Mouse (Mus musculus) heart, postnatal 0 days (tissue): Measurements from ENCODE around the gene Rpgrip1. TPM values are rescaled to one million over a fixed set of nuclear protein-coding genes. Genes with fewer than 3 reads are reported as not detected.

Experiments used
- ATAC-seq: fragments of 200-750 bp; cut with Nextera tagmentation; 2 replicates; pipeline ENCODE4 v1.8.0; 2017; ENCODE audit warnings: low read depth, moderate number of reproducible peaks, moderate library complexity; ENCODE audit not compliant: insufficient read depth
- DNase-seq: peaks from one replicate; pipeline ENCODE4 v3.0.0-alpha.2; 2016; ENCODE audit warnings: low spot score
- H3K27ac ChIP-seq: fragments of 300-500 bp; sonication (generic); 2 replicates; pipeline ENCODE4 v1.5.1; 2014; ENCODE audit warnings: low read depth, mild to moderate bottlenecking
- H3K27me3 ChIP-seq: fragments of 300-500 bp; sonication (generic); 2 replicates; pipeline ENCODE4 v1.6.1; 2014; ENCODE audit warnings: low read length, mixed read lengths; ENCODE audit not compliant: control insufficient read depth, insufficient read depth
- H3K36me3 ChIP-seq: fragments of 300-500 bp; sonication (generic); replicated peaks from 2 replicates; pipeline ENCODE4 v1.6.1; 2014; ENCODE audit warnings: low read length, mixed read lengths; ENCODE audit not compliant: control insufficient read depth, insufficient read depth
- H3K4me1 ChIP-seq: fragments of 300-500 bp; sonication (generic); 2 replicates; pipeline ENCODE4 v1.6.1; 2014; ENCODE audit warnings: antibody characterized with exemption; ENCODE audit not compliant: control insufficient read depth, insufficient read depth
- H3K4me2 ChIP-seq: fragments of 300-500 bp; sonication (generic); 2 replicates; pipeline ENCODE4 v1.6.1; 2014; ENCODE audit warnings: low read depth, mild to moderate bottlenecking, low read length, moderate library complexity
- H3K4me3 ChIP-seq: fragments of 300-500 bp; sonication (generic); 2 replicates; pipeline ENCODE4 v1.5.1; 2014; ENCODE audit warnings: low read depth, low read length
- H3K9ac ChIP-seq: fragments of 300-500 bp; sonication (generic); replicated peaks from 2 replicates; pipeline ENCODE4 v1.6.1; 2014; ENCODE audit warnings: low read depth, low read length, mixed read lengths
- H3K9me3 ChIP-seq: fragments of 300-500 bp; sonication (generic); replicated peaks from 2 replicates; pipeline ENCODE4 v1.6.1; 2016; ENCODE audit warnings: low read length; ENCODE audit not compliant: control insufficient read depth
- CTCF ChIP-seq: IDR thresholded peaks from 2 replicates; pipeline ENCODE4 v1.5.1; 2016; ENCODE audit warnings: antibody characterized with exemption, control low read depth, low read depth
- EP300 ChIP-seq: IDR thresholded peaks from 2 replicates; pipeline ENCODE4 v1.6.1; 2016; ENCODE audit warnings: antibody characterized with exemption, low read depth
- WGBS: fragments of 180-500 bp; shearing (Covaris S2); extraction: QIAGEN DNeasy Blood & Tissue Kit; methylation state at CpG from one replicate; pipeline ENCODE4 v1.1.7; 2014; 5-methylcytosine and 5-hydroxymethylcytosine counted together
- polyA plus RNA-seq: library from polyadenylated mRNA; unstranded; fragments of >200 nt; fragmentation: Nextera tagmentation; extraction: Ambion mirVana; gene quantifications from 2 replicates; pipeline ENCODE4 v1.2.1, GENCODE M21; 2015
- total RNA-seq: library from RNA; depleted of rRNA; stranded (reverse); fragments of >200 nt; gene quantifications from 2 replicates; pipeline ENCODE4 v1.2.3, GENCODE M21; 2014; ENCODE audit warnings: low replicate concordance; rRNA removed

Gene Rpgrip1
- total and polyA plus RNA-seq, 2 experiments from 2014 or later, result 0.08 to 23.5 TPM

DNA sequence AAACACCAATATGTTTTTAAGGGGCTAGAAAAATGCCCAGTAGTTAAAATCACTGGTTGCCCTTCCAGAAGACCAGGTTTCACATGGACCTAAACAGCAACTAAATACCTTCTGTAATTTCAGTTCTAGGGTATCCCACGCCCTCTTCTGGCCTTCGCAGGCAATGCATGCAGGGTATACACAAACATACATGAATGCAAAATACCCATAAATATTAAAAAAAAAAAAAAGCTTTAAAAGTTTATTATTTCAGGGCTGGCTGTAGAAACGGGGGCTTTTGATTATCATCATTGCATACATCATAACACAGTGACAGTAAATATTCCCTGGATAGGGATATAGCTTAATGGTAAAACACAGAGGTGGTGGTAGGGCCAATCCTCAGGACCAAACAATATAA lies 85.2 kb downstream of the Rpgrip1 start:
- 16% methylated on average over 3 of the region's 3 CpGs for WGBS
- H3K9ac ChIP-seq, result no peak overlapping the region

DNA sequence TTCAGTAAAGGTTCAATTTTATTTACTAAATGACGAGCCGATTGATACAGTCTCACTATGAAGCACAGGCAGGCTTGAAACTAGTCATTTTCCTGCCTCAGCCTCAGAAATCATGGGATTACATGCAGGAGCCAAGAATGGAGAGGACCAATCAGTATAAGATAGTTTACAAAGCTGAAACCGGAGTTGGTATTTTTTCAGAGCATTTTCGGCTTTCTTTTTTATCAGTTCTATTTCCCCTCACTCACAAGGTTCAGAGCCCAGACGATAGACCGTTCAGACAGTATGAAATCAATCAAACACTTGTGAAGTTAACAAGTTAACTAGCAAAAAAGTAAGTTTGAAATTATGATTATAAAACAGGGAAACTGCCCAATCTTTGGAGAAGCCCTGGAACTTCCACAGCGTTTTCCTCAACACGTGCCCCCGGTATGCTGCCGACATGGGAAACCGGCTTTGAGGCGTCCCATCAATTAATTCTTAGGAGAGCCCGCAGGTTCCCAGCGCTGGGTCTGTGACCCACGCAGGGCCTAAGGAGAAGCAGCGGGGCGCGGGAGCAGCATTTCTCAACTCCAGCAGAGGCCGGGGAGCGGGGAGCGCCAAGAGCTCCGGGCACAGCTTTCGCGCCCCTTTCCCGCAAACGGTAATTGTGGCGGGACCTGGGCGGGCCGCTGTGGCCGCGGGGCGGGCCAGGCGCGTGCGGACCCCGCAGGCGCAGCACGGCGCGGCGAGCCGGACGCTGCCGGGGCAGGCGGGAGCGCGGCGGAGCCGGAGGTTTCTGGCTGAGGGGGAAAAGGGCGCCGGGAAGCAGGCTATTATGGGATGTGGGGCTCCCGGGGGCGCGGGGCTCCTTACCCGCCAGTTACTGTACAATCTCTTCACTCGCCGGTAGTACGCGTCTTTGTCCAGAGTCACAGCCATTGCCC lies 86.0 kb downstream of the Rpgrip1 start:
- peak; percentile 6 for DNase-seq
- H3K4me1 ChIP-seq, result peaks cover 11% of the 10 kb centered on the region; the same call in 1 of the 2 replicates
- H3K27me3 ChIP-seq, result no peaks in the 10 kb centered on the region
- H3K9me3 ChIP-seq, result no peaks in the 10 kb centered on the region
- peak; percentile 21 for ATAC-seq
- H3K4me3 ChIP-seq, result peak overlapping the region; percentile 96
- TF ChIP-seq EP300, result no peak
- no peak for TF ChIP-seq CTCF
- H3K27ac ChIP-seq, result peak overlapping the region; percentile 96
- WGBS, result 1% methylated on average over 50 of the region's 59 CpGs
- peak overlapping the region; percentile 95 for H3K9ac ChIP-seq
- peak overlapping the region; percentile 94 for H3K4me2 ChIP-seq
- peaks cover 27% of the 10 kb centered on the region for H3K36me3 ChIP-seq

More for the DNA sequence above, 85.2 kb downstream of the Rpgrip1 start:
- Histone ChIP-seq H3K4me2 (peak overlapping the region; percentile 94), H3K27ac (no peak overlapping the region), H3K27me3 (no peaks in the 10 kb centered on the region), H3K4me3 (peak overlapping the region; percentile 96), H3K36me3 (peaks cover 27% of the 10 kb centered on the region), H3K9me3 (no peaks in the 10 kb centered on the region), H3K4me1 (peaks cover 11% of the 10 kb centered on the region; the same call in 1 of the 2 replicates)
- peak; percentile 11 for DNase-seq
- TF ChIP-seq CTCF (peak; percentile 54), EP300 (no peak)
- no peak for ATAC-seq

DNA sequence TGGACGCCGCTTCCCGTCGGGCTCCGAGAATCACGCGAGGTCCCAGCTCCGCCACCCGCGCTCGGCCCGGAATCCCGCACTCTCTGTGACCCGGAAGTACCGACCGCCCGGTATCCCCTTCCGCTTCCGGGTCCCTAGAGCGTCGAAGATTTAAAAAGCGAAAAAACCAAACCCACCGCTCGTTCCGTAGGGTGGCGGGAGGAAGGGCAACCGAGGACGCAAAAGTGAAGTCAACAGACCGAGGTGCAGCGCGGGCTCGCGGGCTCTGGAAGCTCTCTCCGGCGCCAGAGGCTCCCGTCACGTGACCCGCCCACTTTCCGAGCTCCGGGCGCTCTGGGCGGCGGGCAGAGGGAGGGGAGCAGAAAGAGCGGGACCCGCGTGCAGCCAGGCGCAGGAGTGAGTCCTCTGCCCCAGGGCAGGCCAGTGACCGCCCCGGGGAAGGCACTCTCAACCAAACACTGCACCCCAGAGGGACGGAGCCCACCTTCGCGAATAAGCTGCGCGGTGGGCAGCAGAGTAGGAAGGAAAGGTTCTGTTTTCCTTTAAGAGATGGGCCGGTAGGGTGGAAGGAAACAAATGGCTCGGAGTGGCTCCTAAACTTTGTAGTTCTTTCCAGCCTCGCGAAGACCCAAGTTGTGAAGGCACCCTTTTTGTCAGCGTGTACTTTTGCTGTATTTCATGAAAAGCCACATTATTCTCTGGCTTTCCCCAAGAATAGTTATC lies 86.8 kb downstream of the Rpgrip1 start, which contains the start of gene Supt16:
Gene Supt16 (minus strand): TSS at position 261 of the 723 bp plus-strand sequence.
- Histone ChIP-seq H3K4me3 (peak within 1 kb of the TSS; percentile 96), H3K4me1 (peaks cover 11% of the 10 kb centered on the region; the same call in 1 of the 2 replicates), H3K36me3 (peaks cover 28% of the 10 kb centered on the region), H3K27me3 (no peaks in the 10 kb centered on the region), H3K9ac (peak within 1 kb of the TSS; percentile 95), H3K9me3 (no peaks in the 10 kb centered on the region), H3K4me2 (peak within 1 kb of the TSS; percentile 94), H3K27ac (peak within 1 kb of the TSS; percentile 96)
- DNase-seq (peak; percentile 84), ATAC-seq (peak; percentile 97)
- TF ChIP-seq EP300, result no peak
- TF ChIP-seq CTCF, result no peak
- WGBS, result under 1% methylated on average over 59 of the region's 59 CpGs

DNA sequence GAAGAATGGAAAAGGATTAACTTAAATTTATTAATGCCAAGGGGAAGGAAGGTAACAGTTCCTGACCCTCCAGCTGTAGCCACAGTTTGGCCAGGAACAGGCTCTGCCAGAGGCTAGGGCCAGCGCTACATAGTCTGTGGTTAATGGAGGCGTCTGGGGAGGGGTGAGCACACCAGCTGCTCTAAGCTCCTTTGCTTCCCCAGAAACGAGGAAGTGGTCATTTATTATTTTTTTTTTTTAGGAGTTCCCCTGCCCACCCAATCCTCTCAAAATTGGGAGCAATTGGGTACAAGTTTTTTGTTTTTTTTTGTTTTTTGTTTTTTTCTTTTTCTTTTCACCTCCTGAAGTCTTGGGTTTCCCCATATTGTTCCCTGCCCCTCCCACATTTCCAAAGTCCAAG lies 87.6 kb downstream of the Rpgrip1 start:
- H3K36me3 ChIP-seq, result peaks cover 34% of the 10 kb centered on the region
- no peaks in the 10 kb centered on the region for H3K27me3 ChIP-seq
- H3K4me3 ChIP-seq, result peak overlapping the region; percentile 96
- peaks cover 11% of the 10 kb centered on the region; the same call in 1 of the 2 replicates for H3K4me1 ChIP-seq
- H3K27ac ChIP-seq, result 0 out of 2 replicates have a peak overlapping the region, but pooled peaks have one; percentile 12
- peak overlapping the region; percentile 94 for H3K4me2 ChIP-seq
- 0 out of 2 replicates have a peak overlapping the region, but pooled peaks have one; percentile 95 for H3K9ac ChIP-seq
- no peak for DNase-seq
- no peaks in the 10 kb centered on the region for H3K9me3 ChIP-seq
- TF ChIP-seq EP300 (no peak), CTCF (no peak)
- ATAC-seq, result no peak
- 30% methylated on average over 3 of the region's 3 CpGs for WGBS

DNA sequence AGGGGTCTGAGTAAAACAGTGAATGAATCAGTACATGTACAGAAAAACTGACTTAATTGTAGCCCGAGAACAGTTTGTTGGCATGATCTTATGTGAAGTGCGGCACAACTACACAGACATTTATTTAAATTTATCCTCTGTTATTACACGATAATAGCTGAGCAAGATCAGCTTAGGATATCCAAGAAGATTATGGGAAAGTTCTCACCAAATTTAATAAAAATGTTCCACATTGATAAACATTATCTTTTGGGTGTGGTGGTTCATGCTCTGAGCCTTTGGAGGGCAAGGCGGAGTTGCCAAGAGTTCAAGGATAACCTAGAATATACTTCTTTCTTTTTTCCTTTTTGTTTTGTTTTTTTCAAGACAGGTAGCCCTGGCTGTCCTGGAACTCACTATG lies 88.9 kb downstream of the Rpgrip1 start:
- H3K4me3 ChIP-seq, result no peak overlapping the region
- TF ChIP-seq CTCF (no peak), EP300 (no peak)
- H3K4me1 ChIP-seq, result peaks cover 11% of the 10 kb centered on the region; the same call in 1 of the 2 replicates
- WGBS, result 93% methylated on average over 4 of the region's 4 CpGs
- DNase-seq, result no peak
- peaks cover 45% of the 10 kb centered on the region for H3K36me3 ChIP-seq
- H3K9ac ChIP-seq, result no peak overlapping the region
- ATAC-seq, result no peak
- no peaks in the 10 kb centered on the region for H3K9me3 ChIP-seq
- no peak overlapping the region for H3K27ac ChIP-seq
- H3K4me2 ChIP-seq, result no peak overlapping the region
- no peaks in the 10 kb centered on the region for H3K27me3 ChIP-seq

Other genes with a start within 250 kb of the Rpgrip1 start
- gene Mettl17, start 225.9 kb upstream of the Rpgrip1 start, total RNA-seq, result 21.6 and 57.0 TPM in 2 replicates
- 27.2 and 37.7 TPM in 2 replicates for gene Mettl17, start 225.9 kb upstream of the Rpgrip1 start, polyA plus RNA-seq
- gene Slc39a2, start 217.8 kb upstream of the Rpgrip1 start, total RNA-seq, result not detected in 2 replicates
- 0.15 and 0.26 TPM in 2 replicates for gene Slc39a2, start 217.8 kb upstream of the Rpgrip1 start, polyA plus RNA-seq
- 785 and 1,158 TPM in 2 replicates for gene Ndrg2, start 196.5 kb upstream of the Rpgrip1 start, total RNA-seq
- 581 and 591 TPM in 2 replicates for gene Ndrg2, start 196.5 kb upstream of the Rpgrip1 start, polyA plus RNA-seq
- not detected in 2 replicates for gene Tppp2, start 192.3 kb upstream of the Rpgrip1 start, total RNA-seq
- gene Tppp2, start 192.3 kb upstream of the Rpgrip1 start, polyA plus RNA-seq, result not detected in 2 replicates
- gene Rnase13, start 187.9 kb upstream of the Rpgrip1 start, total RNA-seq, result not detected in 2 replicates
- gene Rnase13, start 187.9 kb upstream of the Rpgrip1 start, polyA plus RNA-seq, result not detected in 2 replicates
- gene Arhgef40, start 126.0 kb upstream of the Rpgrip1 start, total RNA-seq, result 35.4 and 36.4 TPM in 2 replicates
- gene Arhgef40, start 126.0 kb upstream of the Rpgrip1 start, polyA plus RNA-seq, result 26.9 and 27.6 TPM in 2 replicates
- gene Tmem253, start 95.0 kb upstream of the Rpgrip1 start, total RNA-seq, result 0.57 TPM in 1 of 2 replicates, not detected in the other
- gene Tmem253, start 95.0 kb upstream of the Rpgrip1 start, polyA plus RNA-seq, result 0.18 and 1.0 TPM in 2 replicates
- gene Zfp219, start 90.0 kb upstream of the Rpgrip1 start, total RNA-seq, result 41.2 and 51.6 TPM in 2 replicates
- gene Zfp219, start 90.0 kb upstream of the Rpgrip1 start, polyA plus RNA-seq, result 12.7 and 13.9 TPM in 2 replicates
- gene Olfr221, start 68.2 kb upstream of the Rpgrip1 start, total RNA-seq, result not detected in 2 replicates
- not detected in 2 replicates for gene Olfr221, start 68.2 kb upstream of the Rpgrip1 start, polyA plus RNA-seq
- 42.4 and 101 TPM in 2 replicates for gene Hnrnpc, start 6.7 kb upstream of the Rpgrip1 start, total RNA-seq
- gene Hnrnpc, start 6.7 kb upstream of the Rpgrip1 start, polyA plus RNA-seq, result 170 and 177 TPM in 2 replicates
- 10.2 and 12.6 TPM in 2 replicates for gene Supt16, start 86.7 kb downstream of the Rpgrip1 start, total RNA-seq
- 12.9 and 14.4 TPM in 2 replicates for gene Supt16, start 86.7 kb downstream of the Rpgrip1 start, polyA plus RNA-seq
- 18.1 and 28.8 TPM in 2 replicates for gene Chd8, start 147.1 kb downstream of the Rpgrip1 start, total RNA-seq
- 12.9 and 13.0 TPM in 2 replicates for gene Chd8, start 147.1 kb downstream of the Rpgrip1 start, polyA plus RNA-seq
- 30.1 and 63.3 TPM in 2 replicates for gene Tox4, start 168.4 kb downstream of the Rpgrip1 start, total RNA-seq
- 21.8 and 22.0 TPM in 2 replicates for gene Tox4, start 168.4 kb downstream of the Rpgrip1 start, polyA plus RNA-seq
- 6.6 and 11.9 TPM in 2 replicates for gene Rab2b, start 168.8 kb downstream of the Rpgrip1 start, total RNA-seq
- 9.0 and 10.3 TPM in 2 replicates for gene Rab2b, start 168.8 kb downstream of the Rpgrip1 start, polyA plus RNA-seq
- gene Mettl3, start 194.4 kb downstream of the Rpgrip1 start, total RNA-seq, result 11.4 and 16.0 TPM in 2 replicates
- 14.1 and 14.8 TPM in 2 replicates for gene Mettl3, start 194.4 kb downstream of the Rpgrip1 start, polyA plus RNA-seq
- 4.6 TPM in 2 replicates for gene Sall2, start 218.1 kb downstream of the Rpgrip1 start, total RNA-seq
- 2.3 TPM in 2 replicates for gene Sall2, start 218.1 kb downstream of the Rpgrip1 start, polyA plus RNA-seq
- not detected in 2 replicates for gene Olfr1513, start 245.7 kb downstream of the Rpgrip1 start, total RNA-seq
- not detected in 2 replicates for gene Olfr1513, start 245.7 kb downstream of the Rpgrip1 start, polyA plus RNA-seq